Mouse (Mus musculus) heart, embryonic 15.5 days (tissue): Measurements from ENCODE around the gene Fcer1a. TPM values are rescaled to one million over a fixed set of nuclear protein-coding genes. Genes with fewer than 3 reads are reported as not detected.
"Not testable (repeated sequence)": the region's sequence is repeated elsewhere in the genome, so short reads cannot be mapped to it uniquely, and the experiment has no call there.

Experiments used
- ATAC-seq: fragments of 200-750 bp; cut with Nextera tagmentation; replicated peaks from 2 replicates; pipeline ENCODE4 v1.8.0; 2017; ENCODE audit warnings: low read depth, moderate TSS enrichment; ENCODE audit not compliant: insufficient number of reproducible peaks, insufficient read depth, low FRiP score
- H3K27ac ChIP-seq: fragments of 300-500 bp; sonication (generic); 2 replicates; pipeline ENCODE4 v1.5.1; 2015; ENCODE audit warnings: mild to moderate bottlenecking, inconsistent platforms
- H3K27me3 ChIP-seq: fragments of 300-500 bp; sonication (generic); 2 replicates; pipeline ENCODE4 v1.6.1; 2015; ENCODE audit warnings: inconsistent platforms
- H3K36me3 ChIP-seq: fragments of 300-500 bp; sonication (generic); 2 replicates; pipeline ENCODE4 v1.6.1; 2015; ENCODE audit warnings: mild to moderate bottlenecking, inconsistent platforms
- H3K4me1 ChIP-seq: fragments of 300-500 bp; sonication (generic); replicated peaks from 2 replicates; pipeline ENCODE4 v1.6.1; 2015; ENCODE audit warnings: inconsistent platforms
- H3K4me2 ChIP-seq: fragments of 300-500 bp; sonication (generic); 2 replicates; pipeline ENCODE4 v1.6.1; 2015; ENCODE audit warnings: inconsistent platforms, mild to moderate bottlenecking, moderate library complexity
- H3K4me3 ChIP-seq: fragments of 300-500 bp; sonication (generic); 2 replicates; pipeline ENCODE4 v1.5.1; 2015; ENCODE audit warnings: mild to moderate bottlenecking, inconsistent platforms
- H3K9ac ChIP-seq: fragments of 300-500 bp; sonication (generic); 2 replicates; pipeline ENCODE4 v1.6.1; 2015; ENCODE audit warnings: mild to moderate bottlenecking, inconsistent platforms
- H3K9me3 ChIP-seq: fragments of 300-500 bp; sonication (generic); replicated peaks from 2 replicates; pipeline ENCODE4 v1.6.1; 2016; ENCODE audit warnings: inconsistent platforms
- WGBS: fragments of 180-500 bp; shearing (Covaris S2); methylation state at CpG from one replicate; pipeline ENCODE4 v1.1.7; 2015; ENCODE audit warnings: mixed read lengths; 5-methylcytosine and 5-hydroxymethylcytosine counted together
- polyA plus RNA-seq: library from polyadenylated mRNA; unstranded; fragments of >200 nt; fragmentation: Nextera tagmentation; extraction: Ambion mirVana; gene quantifications from 2 replicates; pipeline ENCODE4 v1.2.1, GENCODE M21; 2015

The Fcer1a gene
- polyA plus RNA-seq: not detected in 2 replicates

DNA sequence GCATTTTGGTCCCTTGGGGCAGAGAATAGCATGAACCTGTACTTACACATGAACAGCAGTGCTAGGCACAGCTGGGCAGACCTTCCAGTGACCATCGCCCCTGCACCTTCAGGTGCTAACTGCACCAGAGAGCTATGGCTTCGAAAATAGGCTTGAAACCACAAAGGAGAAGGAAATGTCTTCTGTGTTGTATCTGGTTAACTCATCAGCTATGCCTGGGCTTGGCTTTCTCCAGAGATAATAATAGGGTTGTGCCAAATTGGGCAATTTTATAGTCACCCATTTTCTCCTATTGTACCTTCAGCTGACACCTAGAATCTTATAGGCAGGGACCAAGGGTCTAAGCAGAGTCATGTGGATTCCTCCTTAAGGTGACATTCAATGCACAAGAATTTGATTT is at the start of gene Fcer1a:
Fcer1a (minus strand) TSS at position 134 of the 400 bp plus-strand sequence.
- ATAC-seq: no peak
- H3K9me3 ChIP-seq: no peaks in the 10 kb centered on the region
- no peak within 1 kb of the TSS for H3K4me3 ChIP-seq
- 76% methylated on average over 2 of the region's 2 CpGs for WGBS
- H3K36me3 ChIP-seq: no peaks in the 10 kb centered on the region
- H3K4me1 ChIP-seq: no peaks in the 10 kb centered on the region
- no peak within 1 kb of the TSS for H3K9ac ChIP-seq
- H3K4me2 ChIP-seq: no peak within 1 kb of the TSS
- no peaks in the 10 kb centered on the region for H3K27me3 ChIP-seq
- no peak within 1 kb of the TSS for H3K27ac ChIP-seq

DNA sequence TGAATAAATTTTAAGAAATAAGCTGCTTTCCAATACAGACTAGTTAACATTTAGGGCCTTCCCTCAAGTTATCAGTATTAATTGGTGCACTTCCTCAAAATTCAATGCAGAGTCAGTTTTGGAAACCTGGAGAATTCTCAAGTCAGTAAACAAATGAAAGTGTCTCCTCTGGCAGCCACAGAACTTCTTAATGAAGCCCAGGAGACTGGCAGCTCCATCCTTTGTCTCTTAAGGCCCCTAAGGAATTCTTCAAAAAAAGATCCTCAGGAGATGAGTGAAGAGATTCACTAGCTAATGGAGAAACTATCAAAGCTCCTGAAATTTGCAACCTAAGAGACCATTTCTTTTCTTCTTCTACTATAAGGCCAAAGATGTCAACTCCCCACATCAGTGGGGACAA is 38.7 kb upstream of the Fcer1a start, which contains the start of gene Olfr418:
Olfr418 (plus strand) TSS at position 301 of the 400 bp plus-strand sequence.
- H3K9me3 ChIP-seq: no peaks in the 10 kb centered on the region; the same call in 1 of the 2 replicates
- no peaks in the 10 kb centered on the region for H3K4me1 ChIP-seq
- H3K27me3 ChIP-seq: no peaks in the 10 kb centered on the region
- H3K27ac ChIP-seq: no peak within 1 kb of the TSS
- no peak within 1 kb of the TSS for H3K9ac ChIP-seq
- no peaks in the 10 kb centered on the region for H3K36me3 ChIP-seq
- no peak within 1 kb of the TSS for H3K4me2 ChIP-seq
- ATAC-seq: no peak
- no peak within 1 kb of the TSS for H3K4me3 ChIP-seq

GRCm38 (mm10) chr1:173249888-173250287 is 22.9 kb upstream of the Fcer1a start:
- H3K27me3 ChIP-seq: no peaks in the 10 kb centered on the region
- no peaks in the 10 kb centered on the region for H3K36me3 ChIP-seq
- H3K27ac ChIP-seq: no peak overlapping the region
- ATAC-seq: no peak
- H3K4me1 ChIP-seq: no peaks in the 10 kb centered on the region
- no peaks in the 10 kb centered on the region for H3K9me3 ChIP-seq
- H3K9ac ChIP-seq: no peak overlapping the region
- 81% methylated on average over 3 of the region's 3 CpGs for WGBS
- H3K4me3 ChIP-seq: no peak overlapping the region
- no peak overlapping the region for H3K4me2 ChIP-seq

- H3K4me1 ChIP-seq, H3K36me3 ChIP-seq, H3K9me3 ChIP-seq, H3K4me2 ChIP-seq, H3K4me3 ChIP-seq, ATAC-seq, H3K9ac ChIP-seq, H3K27ac ChIP-seq, H3K27me3 ChIP-seq: not testable (repeated sequence)
- 71% methylated on average over 1 of the region's 1 CpGs for WGBS
These were observed 10.0 kb upstream of the Fcer1a start for GRCm38 (mm10) chr1:173237004-173237403.

GRCm38 (mm10) chr1:173216481-173216880 is 10.5 kb downstream of the Fcer1a start:
- Histone ChIP-seq H3K4me3 (no peak overlapping the region), H3K27me3 (no peaks in the 10 kb centered on the region), H3K36me3 (no peaks in the 10 kb centered on the region), H3K4me1 (no peaks in the 10 kb centered on the region), H3K9ac (no peak overlapping the region), H3K9me3 (no peaks in the 10 kb centered on the region), H3K27ac (no peak overlapping the region), H3K4me2 (no peak overlapping the region)
- WGBS: 80% methylated on average over 3 of the region's 3 CpGs
- ATAC-seq: no peak

- 74% methylated on average over 5 of the region's 5 CpGs for WGBS
- H3K27ac ChIP-seq: no peak within 1 kb of the TSS
- no peak within 1 kb of the TSS for H3K4me3 ChIP-seq
- 0 out of 2 replicates have a peak, but pooled peaks cover 3% of the 10 kb centered on the region for H3K9me3 ChIP-seq
- no peaks in the 10 kb centered on the region for H3K4me1 ChIP-seq
- no peak for ATAC-seq
- H3K36me3 ChIP-seq: no peaks in the 10 kb centered on the region
- no peak within 1 kb of the TSS for H3K9ac ChIP-seq
- no peaks in the 10 kb centered on the region for H3K27me3 ChIP-seq
- no peak within 1 kb of the TSS for H3K4me2 ChIP-seq
These were observed 14.9 kb downstream of the Fcer1a start, which contains the start of gene Olfr1404 for GRCm38 (mm10) chr1:173212092-173212491. Gene Olfr1404 (plus strand): TSS chr1:173212392.

DNA sequence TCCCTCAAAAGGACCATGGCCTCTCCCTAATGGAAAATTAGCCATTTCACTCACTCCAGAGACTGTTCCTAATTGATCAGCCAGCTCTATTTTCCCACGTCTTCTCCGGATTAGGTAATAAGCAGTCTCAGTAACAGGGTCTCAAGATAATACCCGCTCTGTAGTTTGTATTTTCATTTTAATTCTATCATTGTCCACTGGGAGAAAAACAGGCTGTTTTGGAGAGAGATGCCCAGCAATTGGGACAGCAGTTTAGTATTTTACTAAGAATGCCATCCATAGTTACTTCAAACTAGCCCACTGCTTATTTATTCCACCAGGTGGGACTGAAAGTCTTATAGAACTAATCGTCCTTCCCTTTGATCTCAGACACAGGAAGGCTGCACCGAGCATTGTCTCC is 29.5 kb downstream of the Fcer1a start, which contains the start of gene Olfr218:
Olfr218 (plus strand) TSS at position 301 of the 400 bp plus-strand sequence.
- no peak for ATAC-seq
- 70% methylated on average over 5 of the region's 5 CpGs for WGBS
- no peaks in the 10 kb centered on the region for H3K27me3 ChIP-seq

GRCm38 (mm10) chr1:173196359-173196758 is 30.7 kb downstream of the Fcer1a start:
- Histone ChIP-seq H3K4me3 (no peak overlapping the region), H3K27ac (no peak overlapping the region), H3K9ac (no peak overlapping the region), H3K9me3 (no peaks in the 10 kb centered on the region), H3K4me1 (no peaks in the 10 kb centered on the region), H3K36me3 (no peaks in the 10 kb centered on the region), H3K27me3 (no peaks in the 10 kb centered on the region), H3K4me2 (no peak overlapping the region)
- ATAC-seq: no peak
- WGBS: 67% methylated on average over 2 of the region's 2 CpGs

More for the DNA sequence above, 29.5 kb downstream of the Fcer1a start, which contains the start of gene Olfr218:
- no peak within 1 kb of the TSS for H3K9ac ChIP-seq
- no peak within 1 kb of the TSS for H3K4me2 ChIP-seq
- no peak within 1 kb of the TSS for H3K27ac ChIP-seq
- H3K4me1 ChIP-seq: no peaks in the 10 kb centered on the region
- no peak within 1 kb of the TSS for H3K4me3 ChIP-seq
- H3K9me3 ChIP-seq: no peaks in the 10 kb centered on the region
- H3K36me3 ChIP-seq: no peaks in the 10 kb centered on the region

DNA sequence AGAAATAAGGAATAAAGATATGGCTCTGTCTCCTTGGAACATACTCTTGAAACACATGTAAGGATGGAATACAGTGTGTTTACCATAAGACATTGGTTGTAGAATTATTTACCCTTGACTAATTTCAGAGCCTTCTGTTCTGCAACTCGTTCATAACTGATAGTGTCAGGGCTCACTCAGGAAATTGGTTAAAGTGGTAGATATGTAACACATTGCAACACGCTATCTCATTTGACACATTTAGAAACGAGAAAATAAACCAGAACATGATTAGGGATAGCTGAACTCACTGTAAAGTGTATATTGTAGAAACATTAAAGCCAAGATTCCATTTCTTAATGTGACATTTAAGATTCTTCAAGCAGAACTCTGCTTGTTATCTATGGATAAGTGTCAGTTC is 35.0 kb downstream of the Fcer1a start:
- H3K9ac ChIP-seq: no peak overlapping the region
- H3K36me3 ChIP-seq: no peaks in the 10 kb centered on the region
- no peaks in the 10 kb centered on the region for H3K27me3 ChIP-seq
- H3K4me2 ChIP-seq: no peak overlapping the region
- H3K4me3 ChIP-seq: no peak overlapping the region
- H3K27ac ChIP-seq: no peak overlapping the region
- no peak for ATAC-seq
- 35% methylated on average over 3 of the region's 3 CpGs for WGBS
- no peaks in the 10 kb centered on the region for H3K4me1 ChIP-seq
- no peaks in the 10 kb centered on the region for H3K9me3 ChIP-seq

- Histone ChIP-seq H3K4me2 (no peak within 1 kb of the TSS), H3K9me3 (no peaks in the 10 kb centered on the region), H3K9ac (no peak within 1 kb of the TSS), H3K27me3 (no peaks in the 10 kb centered on the region), H3K36me3 (no peaks in the 10 kb centered on the region), H3K4me1 (no peaks in the 10 kb centered on the region), H3K4me3 (no peak within 1 kb of the TSS), H3K27ac (no peak within 1 kb of the TSS)
- no peak for ATAC-seq
- 43% methylated on average over 3 of the region's 3 CpGs for WGBS
These were observed 36.5 kb downstream of the Fcer1a start, which contains the start of gene Olfr1406 for GRCm38 (mm10) chr1:173190540-173190939. Gene Olfr1406 (minus strand): TSS chr1:173190640.

DNA sequence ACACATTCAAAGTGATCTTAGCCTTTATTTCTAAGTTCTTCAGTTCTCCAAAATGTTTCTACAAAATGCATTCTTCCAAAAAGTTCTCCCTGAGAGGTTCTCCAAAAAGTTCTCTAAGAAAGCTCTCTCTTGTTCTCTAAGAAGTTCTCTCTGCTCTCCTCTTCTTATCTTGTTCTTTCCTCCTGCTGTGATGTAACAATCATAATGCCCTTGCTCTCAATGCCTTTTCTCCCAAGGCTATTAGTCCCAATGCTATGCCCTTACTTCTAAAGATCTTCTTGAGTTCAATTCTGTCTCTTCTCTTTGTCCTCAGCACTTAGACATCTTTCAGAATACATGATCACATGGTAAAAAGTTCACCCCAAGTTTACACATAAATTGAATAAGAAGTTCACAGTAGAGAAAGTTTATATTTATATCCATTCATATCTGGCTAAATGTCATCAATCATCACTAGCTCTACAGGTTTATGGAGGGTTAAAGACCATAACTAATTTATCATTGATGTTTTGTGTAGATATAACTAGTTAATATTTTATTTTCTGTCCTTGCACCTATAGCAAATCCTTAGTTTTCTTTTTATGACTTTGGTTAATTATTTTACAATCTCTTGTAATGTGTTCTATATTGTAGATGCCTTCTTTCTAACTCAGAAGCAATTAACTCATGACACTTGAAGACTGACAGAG is 52.7 kb downstream of the Fcer1a start:
- Histone ChIP-seq H3K4me1 (no peaks in the 10 kb centered on the region), H3K9me3 (no peaks in the 10 kb centered on the region), H3K9ac (no peak overlapping the region), H3K36me3 (no peaks in the 10 kb centered on the region), H3K4me3 (no peak overlapping the region), H3K4me2 (no peak overlapping the region), H3K27ac (no peak overlapping the region), H3K27me3 (no peaks in the 10 kb centered on the region)
- no peak for ATAC-seq
